Mouse (Mus musculus) forebrain, embryonic 13.5 days (tissue): ENCODE measurements around the gene Sostdc1. TPM values are rescaled to one million over a fixed set of nuclear protein-coding genes. Genes with fewer than 3 reads are reported as not detected.

Experiments used
- ATAC-seq: fragments of 200-750 bp; cut with Nextera tagmentation; 2 replicates; pipeline ENCODE4 v1.8.0; 2017
- H3K27ac ChIP-seq: fragments of 300-500 bp; sonication (generic); 2 replicates; pipeline ENCODE4 v1.5.1; 2015; ENCODE audit warnings: inconsistent platforms, mild to moderate bottlenecking, moderate library complexity
- H3K27me3 ChIP-seq: fragments of 300-500 bp; sonication (generic); 2 replicates; pipeline ENCODE4 v1.6.1; 2015; ENCODE audit warnings: mild to moderate bottlenecking, inconsistent platforms
- H3K36me3 ChIP-seq: fragments of 300-500 bp; sonication (generic); 2 replicates; pipeline ENCODE4 v1.6.1; 2015; ENCODE audit warnings: mild to moderate bottlenecking, inconsistent platforms; ENCODE audit not compliant: poor library complexity, severe bottlenecking
- H3K4me1 ChIP-seq: fragments of 300-500 bp; sonication (generic); 2 replicates; pipeline ENCODE4 v1.6.1; 2015; ENCODE audit warnings: inconsistent platforms
- H3K4me2 ChIP-seq: fragments of 300-500 bp; sonication (generic); 2 replicates; pipeline ENCODE4 v1.6.1; 2015; ENCODE audit warnings: inconsistent platforms, mild to moderate bottlenecking, moderate library complexity
- H3K4me3 ChIP-seq: fragments of 300-500 bp; sonication (generic); 2 replicates; pipeline ENCODE4 v1.5.1; 2015; ENCODE audit warnings: mild to moderate bottlenecking, inconsistent platforms
- H3K9ac ChIP-seq: fragments of 300-500 bp; sonication (generic); 2 replicates; pipeline ENCODE4 v1.6.1; 2015; ENCODE audit warnings: mild to moderate bottlenecking, inconsistent platforms
- H3K9me3 ChIP-seq: fragments of 300-500 bp; sonication (generic); replicated peaks from 2 replicates; pipeline ENCODE4 v1.6.1; 2016; ENCODE audit warnings: inconsistent platforms
- WGBS: fragments of 180-500 bp; shearing (Covaris S2); methylation state at CpG from one replicate; pipeline ENCODE4 v1.1.7; 2015; 5-methylcytosine and 5-hydroxymethylcytosine counted together
- polyA plus RNA-seq: library from polyadenylated mRNA; unstranded; fragments of >200 nt; fragmentation: Nextera tagmentation; extraction: Ambion mirVana; gene quantifications from 2 replicates; pipeline ENCODE4 v1.2.1, GENCODE M21; 2015

Sostdc1 gene
- polyA plus RNA-seq = 6.4 and 10.0 TPM in 2 replicates

- Histone ChIP-seq H3K4me2 (peak within 1 kb of the TSS; percentile 48), H3K4me1 (peaks cover 23% of the 10 kb centered on the region), H3K27me3 (no peaks in the 10 kb centered on the region; the same call in 1 of the 2 replicates), H3K9ac (peak within 1 kb of the TSS; percentile 17; the same call in 1 of the 2 replicates), H3K36me3 (no peaks in the 10 kb centered on the region), H3K27ac (no peak within 1 kb of the TSS), H3K9me3 (no peaks in the 10 kb centered on the region), H3K4me3 (peak within 1 kb of the TSS; percentile 19)
- no peak for ATAC-seq
- WGBS = 5% methylated on average over 7 of the region's 7 CpGs
These were observed at the start of gene Sostdc1 for GRCm38 (mm10) chr12:36313916-36314315. Sostdc1 (plus strand) TSS chr12:36314139.

- H3K9me3 ChIP-seq = no peaks in the 10 kb centered on the region
- no peak for ATAC-seq
- no peaks in the 10 kb centered on the region for H3K27me3 ChIP-seq
- H3K4me2 ChIP-seq = no peak overlapping the region
- 89% methylated on average over 8 of the region's 8 CpGs for WGBS
- H3K9ac ChIP-seq = no peak overlapping the region
- H3K36me3 ChIP-seq = no peaks in the 10 kb centered on the region
- no peak overlapping the region for H3K27ac ChIP-seq
- no peak overlapping the region for H3K4me3 ChIP-seq
- no peaks in the 10 kb centered on the region for H3K4me1 ChIP-seq
These were observed 46.2 kb upstream of the Sostdc1 start for GRCm38 (mm10) chr12:36267670-36268246.

- peak; percentile 65; the same call in 1 of the 2 replicates for ATAC-seq
- Histone ChIP-seq H3K4me1 (0 out of 2 replicates have a peak, but pooled peaks cover 2% of the 10 kb centered on the region), H3K9me3 (no peaks in the 10 kb centered on the region), H3K27ac (no peak overlapping the region), H3K4me2 (no peak overlapping the region), H3K9ac (no peak overlapping the region), H3K27me3 (no peaks in the 10 kb centered on the region), H3K36me3 (no peaks in the 10 kb centered on the region), H3K4me3 (no peak overlapping the region)
- 68% methylated on average over 3 of the region's 3 CpGs for WGBS
These were observed 39.1 kb upstream of the Sostdc1 start for GRCm38 (mm10) chr12:36274823-36275222.

- Histone ChIP-seq H3K4me1 (no peaks in the 10 kb centered on the region), H3K9ac (no peak overlapping the region), H3K9me3 (no peaks in the 10 kb centered on the region), H3K4me2 (no peak overlapping the region), H3K36me3 (no peaks in the 10 kb centered on the region), H3K4me3 (no peak overlapping the region), H3K27ac (no peak overlapping the region), H3K27me3 (no peaks in the 10 kb centered on the region)
- no peak; the same call in 1 of the 2 replicates for ATAC-seq
- WGBS = 86% methylated on average over 8 of the region's 8 CpGs
These were observed 24.3 kb upstream of the Sostdc1 start for GRCm38 (mm10) chr12:36289634-36290033.

- Histone ChIP-seq H3K36me3 (no peaks in the 10 kb centered on the region), H3K4me2 (no peak overlapping the region), H3K27ac (no peak overlapping the region), H3K27me3 (no peaks in the 10 kb centered on the region), H3K9ac (no peak overlapping the region), H3K4me3 (no peak overlapping the region), H3K4me1 (no peaks in the 10 kb centered on the region), H3K9me3 (no peaks in the 10 kb centered on the region)
- WGBS = 87% methylated on average over 4 of the region's 4 CpGs
- no peak for ATAC-seq
These were observed 23.5 kb upstream of the Sostdc1 start for GRCm38 (mm10) chr12:36290465-36290864.

- H3K9me3 ChIP-seq = no peaks in the 10 kb centered on the region
- WGBS = 81% methylated on average over 6 of the region's 6 CpGs
- H3K9ac ChIP-seq = no peak overlapping the region
- H3K27me3 ChIP-seq = no peaks in the 10 kb centered on the region
- no peak overlapping the region for H3K4me2 ChIP-seq
- no peaks in the 10 kb centered on the region for H3K4me1 ChIP-seq
- ATAC-seq = no peak
- H3K27ac ChIP-seq = no peak overlapping the region
- no peaks in the 10 kb centered on the region for H3K36me3 ChIP-seq
- no peak overlapping the region for H3K4me3 ChIP-seq
These were observed 22.6 kb upstream of the Sostdc1 start for GRCm38 (mm10) chr12:36291346-36291745.

- ATAC-seq = peak; percentile 88
- no peak overlapping the region for H3K4me2 ChIP-seq
- 64% methylated on average over 12 of the region's 12 CpGs for WGBS
These were observed 11.6 kb upstream of the Sostdc1 start for GRCm38 (mm10) chr12:36302326-36302725.

GRCm38 (mm10) chr12:36302905-36303642 is 10.9 kb upstream of the Sostdc1 start:
- 77% methylated on average over 8 of the region's 8 CpGs for WGBS
- Histone ChIP-seq H3K4me3 (no peak overlapping the region), H3K36me3 (no peaks in the 10 kb centered on the region), H3K4me2 (no peak overlapping the region), H3K27ac (no peak overlapping the region), H3K9me3 (no peaks in the 10 kb centered on the region), H3K27me3 (no peaks in the 10 kb centered on the region), H3K9ac (no peak overlapping the region), H3K4me1 (no peaks in the 10 kb centered on the region)
- ATAC-seq = peak; percentile 62

More at GRCm38 (mm10) chr12:36302326-36302725, 11.6 kb upstream of the Sostdc1 start:
- H3K4me1 ChIP-seq = no peaks in the 10 kb centered on the region
- no peak overlapping the region for H3K4me3 ChIP-seq
- H3K9ac ChIP-seq = no peak overlapping the region
- H3K27me3 ChIP-seq = no peaks in the 10 kb centered on the region
- no peak overlapping the region for H3K27ac ChIP-seq
- H3K9me3 ChIP-seq = no peaks in the 10 kb centered on the region
- no peaks in the 10 kb centered on the region for H3K36me3 ChIP-seq

GRCm38 (mm10) chr12:36308737-36309420 is 5.1 kb upstream of the Sostdc1 start:
- H3K4me2 ChIP-seq = no peak overlapping the region
- no peaks in the 10 kb centered on the region for H3K9me3 ChIP-seq
- H3K9ac ChIP-seq = no peak overlapping the region
- no peak overlapping the region for H3K27ac ChIP-seq
- no peaks in the 10 kb centered on the region for H3K36me3 ChIP-seq
- peaks cover 9% of the 10 kb centered on the region for H3K4me1 ChIP-seq
- H3K27me3 ChIP-seq = no peaks in the 10 kb centered on the region
- no peak overlapping the region for H3K4me3 ChIP-seq
- WGBS = 83% methylated on average over 6 of the region's 6 CpGs
- ATAC-seq = no peak

- no peak overlapping the region for H3K4me2 ChIP-seq
- WGBS = 24% methylated on average over 2 of the region's 2 CpGs
- H3K9me3 ChIP-seq = no peaks in the 10 kb centered on the region
- no peak overlapping the region for H3K9ac ChIP-seq
- H3K27me3 ChIP-seq = no peaks in the 10 kb centered on the region
- no peak for ATAC-seq
- no peak overlapping the region for H3K4me3 ChIP-seq
- H3K36me3 ChIP-seq = no peaks in the 10 kb centered on the region
- no peak overlapping the region for H3K27ac ChIP-seq
- peaks cover 23% of the 10 kb centered on the region for H3K4me1 ChIP-seq
These were observed 924 bp upstream of the Sostdc1 start for GRCm38 (mm10) chr12:36313015-36313414.

GRCm38 (mm10) chr12:36314446-36314845 is 507 bp downstream of the Sostdc1 start:
- Histone ChIP-seq H3K4me1 (peaks cover 23% of the 10 kb centered on the region), H3K27ac (no peak overlapping the region), H3K4me2 (peak overlapping the region; percentile 48), H3K4me3 (peak overlapping the region; percentile 19), H3K9ac (no peak overlapping the region; the same call in 1 of the 2 replicates), H3K9me3 (no peaks in the 10 kb centered on the region), H3K27me3 (no peaks in the 10 kb centered on the region; the same call in 1 of the 2 replicates), H3K36me3 (no peaks in the 10 kb centered on the region)
- WGBS = 46% methylated on average over 7 of the region's 7 CpGs
- ATAC-seq = no peak

- no peak for ATAC-seq
- Histone ChIP-seq H3K9me3 (no peaks in the 10 kb centered on the region), H3K9ac (no peak overlapping the region), H3K27me3 (no peaks in the 10 kb centered on the region; the same call in 1 of the 2 replicates), H3K36me3 (no peaks in the 10 kb centered on the region), H3K4me2 (no peak overlapping the region), H3K4me3 (no peak overlapping the region), H3K4me1 (peaks cover 23% of the 10 kb centered on the region), H3K27ac (no peak overlapping the region)
- WGBS = 76% methylated on average over 3 of the region's 3 CpGs
These were observed 1.6 kb downstream of the Sostdc1 start for GRCm38 (mm10) chr12:36315527-36315926.
